Mouse (Mus musculus) heart, adult 2 months (tissue): ENCODE data around the gene 1700056E22Rik. TPM values are rescaled to one million over a fixed set of nuclear protein-coding genes. Genes with fewer than 3 reads are reported as not detected.

Experiments
- DNase-seq, 2 experiments: peaks; one replicate each; pipeline ENCODE4 v3.0.0; 2021
- H3K27ac ChIP-seq: fragments of 200-600 bp; 2 replicates; pipeline ENCODE4 v1.8.1; 2022
- H3K27me3 ChIP-seq: fragments of 200-500 bp; 2 replicates; pipeline ENCODE4 v1.6.1; 2012; ENCODE audit warnings: mild to moderate bottlenecking, low read length, inconsistent platforms, mixed read lengths; ENCODE audit not compliant: control insufficient read depth, insufficient read depth
- H3K36me3 ChIP-seq: fragments of 200-500 bp; 2 replicates; pipeline ENCODE4 v1.6.1; 2012; ENCODE audit warnings: low read length, inconsistent platforms; ENCODE audit not compliant: control insufficient read depth, insufficient read depth
- H3K4me1 ChIP-seq: fragments of 200-500 bp; 2 replicates; pipeline ENCODE4 v1.6.1; 2011; ENCODE audit warnings: low read length; ENCODE audit not compliant: control insufficient read depth, insufficient read depth
- H3K4me3 ChIP-seq: fragments of 200-600 bp; 2 replicates; pipeline ENCODE4 v1.8.1; 2022
- H3K79me2 ChIP-seq: fragments of 200-500 bp; replicated peaks from 2 replicates; pipeline ENCODE4 v1.6.1; 2012; ENCODE audit warnings: mild to moderate bottlenecking, inconsistent platforms, low read length, moderate library complexity, mixed read lengths; ENCODE audit not compliant: control insufficient read depth, insufficient read depth
- H3K9ac ChIP-seq: fragments of 200-500 bp; 2 replicates; pipeline ENCODE4 v1.6.1; 2012; ENCODE audit warnings: low read depth, mild to moderate bottlenecking, control low read depth, inconsistent platforms, low read length, mixed read lengths
- CTCF ChIP-seq: fragments of 200-600 bp; IDR thresholded peaks from 2 replicates; pipeline ENCODE4 v1.8.1; 2022; ENCODE audit warnings: antibody characterized with exemption, mild to moderate bottlenecking, moderate library complexity
- EP300 ChIP-seq: fragments of 200-500 bp; IDR thresholded peaks from 2 replicates; pipeline ENCODE4 v1.6.1; 2011; ENCODE audit warnings: low read depth, low read length, control low read depth; ENCODE audit not compliant: insufficient read depth
- POLR2A ChIP-seq: fragments of 200-500 bp; IDR thresholded peaks from 2 replicates; pipeline ENCODE4 v1.6.1; 2011; ENCODE audit warnings: mild to moderate bottlenecking, low read depth, low read length, control low read depth; ENCODE audit not compliant: insufficient read depth
- WGBS: fragments of 180-500 bp; shearing (Covaris S2); methylation state at CpG from one replicate; pipeline ENCODE4 v1.1.7; 2018; 5-methylcytosine and 5-hydroxymethylcytosine counted together
- intact Hi-C: fragments of 180-260 bp; cut with DNase I; formaldehyde crosslinking; loops from one replicate; pipeline ENCODE4 v1.15.1; 2025
- polyA plus RNA-seq: library from polyadenylated mRNA; depleted of rRNA; stranded (reverse); fragments of >200 nt; gene quantifications from 2 replicates; pipeline ENCODE4 v1.2.3, GENCODE M21; 2012
- total RNA-seq, 2 experiments: library from RNA; stranded (reverse); gene quantifications; 2 replicates each; pipeline ENCODE4 v1.2.3; 2021

The 1700056E22Rik gene
- total and polyA plus RNA-seq, 3 experiments, result 0.25 to 1.5 (median 0.84) TPM

- intact Hi-C loops, result loop anchor here (1.0 to 10.0 kb wide), 3 partner anchors 30 to 701 kb away; partner anchors contain the start of gene Hlx
- 1% methylated on average over 63 of the region's 63 CpGs for WGBS
Measured at GRCm38 (mm10) chr1:184033390-184034010, 601 bp downstream of the 1700056E22Rik start.

GRCm38 (mm10) chr1:184032682-184033389 is 1.3 kb downstream of the 1700056E22Rik start:
- WGBS, result 41% methylated on average over 19 of the region's 19 CpGs
- peaks cover 5% of the 10 kb centered on the region; the same call in 1 of the 2 replicates for H3K4me1 ChIP-seq
- peak overlapping the region; percentile 98 for H3K9ac ChIP-seq
- intact Hi-C loops, result loop anchor here (5.0 to 10.0 kb wide), 2 partner anchors 204 to 702 kb away; partner anchors contain the start of gene Hlx
- H3K36me3 ChIP-seq, result no peaks in the 10 kb centered on the region
- peak overlapping the region; percentile 57 for H3K4me3 ChIP-seq
- TF ChIP-seq POLR2A (no peak), CTCF (no peak), EP300 (no peak)
- H3K79me2 ChIP-seq, result no peaks in the 10 kb centered on the region
- H3K27me3 ChIP-seq, result no peaks in the 10 kb centered on the region
- DNase-seq, result no peak
- H3K27ac ChIP-seq, result peak overlapping the region; percentile 86

More at GRCm38 (mm10) chr1:184033390-184034010, 601 bp downstream of the 1700056E22Rik start:
- DNase-seq, result peak; percentile 86 to 87
- no peaks in the 10 kb centered on the region for H3K79me2 ChIP-seq
- no peaks in the 10 kb centered on the region for H3K36me3 ChIP-seq
- H3K4me1 ChIP-seq, result peaks cover 5% of the 10 kb centered on the region; the same call in 1 of the 2 replicates
- no peaks in the 10 kb centered on the region for H3K27me3 ChIP-seq
- H3K9ac ChIP-seq, result peak overlapping the region; percentile 98
- H3K27ac ChIP-seq, result peak overlapping the region; percentile 86
- H3K4me3 ChIP-seq, result peak overlapping the region; percentile 57
- TF ChIP-seq CTCF (peak; percentile 65), POLR2A (no peak)

DNA sequence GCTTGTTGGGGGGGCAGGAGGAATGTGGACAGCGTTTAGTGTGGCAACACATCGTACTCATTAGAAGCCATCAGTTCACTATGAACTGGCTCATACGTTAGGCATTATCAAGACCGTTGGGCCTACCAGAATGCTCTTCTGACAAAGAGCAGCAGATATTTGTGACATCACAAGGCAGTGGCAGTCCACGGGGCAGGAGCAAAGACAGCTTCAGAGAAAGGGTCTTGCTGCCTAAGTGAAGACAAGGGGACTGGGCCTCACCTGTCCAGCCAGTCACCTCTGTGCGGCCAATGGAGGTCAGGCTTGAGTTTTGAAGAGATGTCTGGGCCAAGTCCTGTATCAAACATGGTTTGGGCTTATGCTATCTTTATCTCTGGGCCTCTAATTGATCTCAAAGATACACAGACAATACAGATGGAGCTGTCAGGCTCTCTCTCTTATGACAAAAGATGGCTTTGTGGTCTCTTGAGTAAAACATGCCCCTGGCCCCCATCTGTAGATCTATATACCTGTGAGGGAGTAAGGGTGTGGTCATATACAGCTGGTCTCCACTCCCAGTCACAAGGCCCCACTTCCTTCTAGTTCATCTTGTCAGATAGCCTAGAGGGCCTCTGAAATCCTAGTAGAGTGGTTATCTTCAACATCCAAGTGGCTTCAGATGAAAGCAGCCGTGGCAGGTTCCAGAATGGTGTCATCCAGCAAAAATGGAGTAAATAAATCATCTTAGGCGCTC is 3.9 kb downstream of the 1700056E22Rik start:
- intact Hi-C loops, result loop anchor here (5.0 to 10.0 kb wide), 2 partner anchors 207 to 705 kb away; partner anchors contain the start of gene Hlx
- no peaks in the 10 kb centered on the region for H3K36me3 ChIP-seq
- H3K9ac ChIP-seq, result no peak overlapping the region
- 93% methylated on average over 8 of the region's 8 CpGs for WGBS
- no peaks in the 10 kb centered on the region for H3K27me3 ChIP-seq
- DNase-seq, result no peak
- H3K4me1 ChIP-seq, result peaks cover 3% of the 10 kb centered on the region; the same call in 1 of the 2 replicates
- H3K4me3 ChIP-seq, result no peak overlapping the region
- no peak overlapping the region for H3K27ac ChIP-seq
- TF ChIP-seq CTCF (no peak), POLR2A (no peak), EP300 (no peak)
- no peaks in the 10 kb centered on the region for H3K79me2 ChIP-seq

- WGBS, result 76% methylated on average over 3 of the region's 3 CpGs
- intact Hi-C loops, result no loop called here
Measured at GRCm38 (mm10) chr1:184027039-184027438, 7.1 kb downstream of the 1700056E22Rik start.

GRCm38 (mm10) chr1:184025079-184025478 is 9.0 kb downstream of the 1700056E22Rik start:
- no peak overlapping the region for H3K9ac ChIP-seq
- 72% methylated on average over 5 of the region's 5 CpGs for WGBS
- H3K79me2 ChIP-seq, result no peaks in the 10 kb centered on the region
- no peaks in the 10 kb centered on the region for H3K27me3 ChIP-seq
- no peak for DNase-seq
- no peak for TF ChIP-seq CTCF
- TF ChIP-seq POLR2A, result no peak
- no peak for TF ChIP-seq EP300
- no peak overlapping the region for H3K4me3 ChIP-seq
- H3K4me1 ChIP-seq, result no peaks in the 10 kb centered on the region
- intact Hi-C loops, result no loop called here
- no peaks in the 10 kb centered on the region for H3K36me3 ChIP-seq
- no peak overlapping the region for H3K27ac ChIP-seq

More at GRCm38 (mm10) chr1:184027039-184027438, 7.1 kb downstream of the 1700056E22Rik start:
- TF ChIP-seq CTCF (no peak), EP300 (no peak), POLR2A (no peak)
- DNase-seq, result no peak
- Histone ChIP-seq H3K4me3 (no peak overlapping the region), H3K4me1 (no peaks in the 10 kb centered on the region), H3K27ac (no peak overlapping the region), H3K27me3 (no peaks in the 10 kb centered on the region), H3K9ac (no peak overlapping the region), H3K36me3 (no peaks in the 10 kb centered on the region), H3K79me2 (no peaks in the 10 kb centered on the region)
